Mouse (Mus musculus): ENCODE data around the gene Pramef12. TPM values are rescaled to one million over a fixed set of nuclear protein-coding genes. Genes with fewer than 3 reads are reported as not detected.
A peak's percentile ranks its signal among the peaks of the same experiment; 100 is the strongest.

The Pramef12 gene
- 0.13 and 0.31 TPM in 2 replicates for polyA plus RNA-seq (2014; fragmentation: Nextera tagmentation; extraction: Ambion mirVana)

GRCm38 (mm10) chr4:144408290-144408689, at the start of gene Pramef12:
Pramef12 (minus strand) TSS chr4:144408464.
- WGBS: 68% methylated on average over 9 of the region's 9 CpGs
- Histone ChIP-seq H3K9ac (replicated peaks; ENCODE audit: low read depth, low read length) (no peak within 1 kb of the TSS), H3K36me3 (ENCODE audit: control insufficient read depth, insufficient read depth, low read length) (no peaks in the 10 kb centered on the region), H3K27me3 (ENCODE audit: control insufficient read depth, insufficient read depth, low read length) (no peaks in the 10 kb centered on the region), H3K9me3 (ENCODE audit: control insufficient read depth, low read depth, low read length) (no peaks in the 10 kb centered on the region), H3K27ac (ENCODE audit: low read length) (no peak within 1 kb of the TSS), H3K4me1 (ENCODE audit: control insufficient read depth, insufficient read depth, low read length) (no peaks in the 10 kb centered on the region), H3K4me3 (ENCODE audit: low read depth, low read length) (no peak within 1 kb of the TSS), H3K4me2 (replicated peaks; ENCODE audit: low read depth, low read length) (no peak within 1 kb of the TSS)
- ATAC-seq (ENCODE audit: insufficient number of reproducible peaks, insufficient read depth, low FRiP score, low read depth): no peak

- 78% methylated on average over 2 of the region's 2 CpGs for WGBS
- H3K9ac ChIP-seq (replicated peaks; ENCODE audit: low read depth, low read length): no peak within 1 kb of the TSS
- ATAC-seq (ENCODE audit: insufficient number of reproducible peaks, insufficient read depth, low FRiP score, low read depth): no peak
Observed at GRCm38 (mm10) chr4:144453217-144453616, 45.0 kb upstream of the Pramef12 start, which contains the start of gene Gm9944. Gm9944 (minus strand) TSS chr4:144453317.

GRCm38 (mm10) chr4:144448546-144448945, 40.3 kb upstream of the Pramef12 start:
- Histone ChIP-seq H3K9me3 (ENCODE audit: control insufficient read depth, low read depth, low read length) (no peaks in the 10 kb centered on the region; the same call in 1 of the 2 replicates), H3K4me3 (ENCODE audit: low read depth, low read length) (no peak overlapping the region), H3K36me3 (ENCODE audit: control insufficient read depth, insufficient read depth, low read length) (no peaks in the 10 kb centered on the region), H3K27ac (ENCODE audit: low read length) (no peak overlapping the region), H3K4me2 (replicated peaks; ENCODE audit: low read depth, low read length) (no peak overlapping the region), H3K27me3 (ENCODE audit: control insufficient read depth, insufficient read depth, low read length) (no peaks in the 10 kb centered on the region), H3K4me1 (ENCODE audit: control insufficient read depth, insufficient read depth, low read length) (no peaks in the 10 kb centered on the region), H3K9ac (replicated peaks; ENCODE audit: low read depth, low read length) (no peak overlapping the region)
- WGBS: 87% methylated on average over 2 of the region's 2 CpGs
- no peak for ATAC-seq (ENCODE audit: insufficient number of reproducible peaks, insufficient read depth, low FRiP score, low read depth)

More at GRCm38 (mm10) chr4:144453217-144453616, 45.0 kb upstream of the Pramef12 start, which contains the start of gene Gm9944:
- Histone ChIP-seq H3K36me3 (ENCODE audit: control insufficient read depth, insufficient read depth, low read length) (no peaks in the 10 kb centered on the region), H3K27me3 (ENCODE audit: control insufficient read depth, insufficient read depth, low read length) (no peaks in the 10 kb centered on the region), H3K4me2 (replicated peaks; ENCODE audit: low read depth, low read length) (no peak within 1 kb of the TSS), H3K9me3 (ENCODE audit: control insufficient read depth, low read depth, low read length) (no peaks in the 10 kb centered on the region; the same call in 1 of the 2 replicates), H3K4me1 (ENCODE audit: control insufficient read depth, insufficient read depth, low read length) (no peaks in the 10 kb centered on the region), H3K27ac (ENCODE audit: low read length) (no peak within 1 kb of the TSS), H3K4me3 (ENCODE audit: low read depth, low read length) (no peak within 1 kb of the TSS)

- Histone ChIP-seq H3K4me1 (ENCODE audit: control insufficient read depth, insufficient read depth, low read length) (no peaks in the 10 kb centered on the region), H3K27me3 (ENCODE audit: control insufficient read depth, insufficient read depth, low read length) (no peaks in the 10 kb centered on the region), H3K4me2 (replicated peaks; ENCODE audit: low read depth, low read length) (no peak overlapping the region), H3K9me3 (ENCODE audit: control insufficient read depth, low read depth, low read length) (no peaks in the 10 kb centered on the region), H3K27ac (ENCODE audit: low read length) (no peak overlapping the region), H3K4me3 (ENCODE audit: low read depth, low read length) (no peak overlapping the region), H3K36me3 (ENCODE audit: control insufficient read depth, insufficient read depth, low read length) (no peaks in the 10 kb centered on the region), H3K9ac (replicated peaks; ENCODE audit: low read depth, low read length) (no peak overlapping the region)
- WGBS: 63% methylated on average over 1 of the region's 1 CpGs
- no peak for ATAC-seq (ENCODE audit: insufficient number of reproducible peaks, insufficient read depth, low FRiP score, low read depth)
Observed at GRCm38 (mm10) chr4:144441582-144441981, 33.3 kb upstream of the Pramef12 start.

GRCm38 (mm10) chr4:144441095-144441494, 32.8 kb upstream of the Pramef12 start:
- ATAC-seq (ENCODE audit: insufficient number of reproducible peaks, insufficient read depth, low FRiP score, low read depth): no peak
- H3K4me3 ChIP-seq (ENCODE audit: low read depth, low read length): no peak overlapping the region
- no peaks in the 10 kb centered on the region for H3K9me3 ChIP-seq (ENCODE audit: control insufficient read depth, low read depth, low read length)

GRCm38 (mm10) chr4:144438672-144439071, 30.4 kb upstream of the Pramef12 start, which contains the start of gene 1700012P22Rik:
1700012P22Rik (minus strand) TSS chr4:144438772.
- Histone ChIP-seq H3K27ac (ENCODE audit: low read length) (no peak within 1 kb of the TSS), H3K4me3 (ENCODE audit: low read depth, low read length) (no peak within 1 kb of the TSS), H3K4me2 (replicated peaks; ENCODE audit: low read depth, low read length) (no peak within 1 kb of the TSS), H3K36me3 (ENCODE audit: control insufficient read depth, insufficient read depth, low read length) (no peaks in the 10 kb centered on the region), H3K9ac (replicated peaks; ENCODE audit: low read depth, low read length) (no peak within 1 kb of the TSS), H3K4me1 (ENCODE audit: control insufficient read depth, insufficient read depth, low read length) (no peaks in the 10 kb centered on the region), H3K27me3 (ENCODE audit: control insufficient read depth, insufficient read depth, low read length) (no peaks in the 10 kb centered on the region), H3K9me3 (ENCODE audit: control insufficient read depth, low read depth, low read length) (no peaks in the 10 kb centered on the region)
- no peak for ATAC-seq (ENCODE audit: insufficient number of reproducible peaks, insufficient read depth, low FRiP score, low read depth)

More at GRCm38 (mm10) chr4:144441095-144441494, 32.8 kb upstream of the Pramef12 start:
- Histone ChIP-seq H3K4me1 (ENCODE audit: control insufficient read depth, insufficient read depth, low read length) (no peaks in the 10 kb centered on the region), H3K4me2 (replicated peaks; ENCODE audit: low read depth, low read length) (no peak overlapping the region), H3K27ac (ENCODE audit: low read length) (no peak overlapping the region), H3K27me3 (ENCODE audit: control insufficient read depth, insufficient read depth, low read length) (no peaks in the 10 kb centered on the region), H3K36me3 (ENCODE audit: control insufficient read depth, insufficient read depth, low read length) (no peaks in the 10 kb centered on the region), H3K9ac (replicated peaks; ENCODE audit: low read depth, low read length) (no peak overlapping the region)
- WGBS: 91% methylated on average over 4 of the region's 4 CpGs

- Histone ChIP-seq H3K27ac (ENCODE audit: low read length) (no peak overlapping the region), H3K4me1 (ENCODE audit: control insufficient read depth, insufficient read depth, low read length) (no peaks in the 10 kb centered on the region), H3K4me2 (replicated peaks; ENCODE audit: low read depth, low read length) (no peak overlapping the region), H3K36me3 (ENCODE audit: control insufficient read depth, insufficient read depth, low read length) (no peaks in the 10 kb centered on the region), H3K27me3 (ENCODE audit: control insufficient read depth, insufficient read depth, low read length) (no peaks in the 10 kb centered on the region), H3K4me3 (ENCODE audit: low read depth, low read length) (no peak overlapping the region), H3K9ac (replicated peaks; ENCODE audit: low read depth, low read length) (no peak overlapping the region), H3K9me3 (ENCODE audit: control insufficient read depth, low read depth, low read length) (no peaks in the 10 kb centered on the region)
- ATAC-seq (ENCODE audit: insufficient number of reproducible peaks, insufficient read depth, low FRiP score, low read depth): no peak
- 86% methylated on average over 5 of the region's 5 CpGs for WGBS
Observed at GRCm38 (mm10) chr4:144433216-144433615, 25.0 kb upstream of the Pramef12 start.

GRCm38 (mm10) chr4:144430723-144431122, 22.5 kb upstream of the Pramef12 start:
- Histone ChIP-seq H3K27me3 (ENCODE audit: control insufficient read depth, insufficient read depth, low read length) (no peaks in the 10 kb centered on the region), H3K27ac (ENCODE audit: low read length) (no peak overlapping the region), H3K4me3 (ENCODE audit: low read depth, low read length) (no peak overlapping the region), H3K4me1 (ENCODE audit: control insufficient read depth, insufficient read depth, low read length) (no peaks in the 10 kb centered on the region), H3K9ac (replicated peaks; ENCODE audit: low read depth, low read length) (no peak overlapping the region), H3K4me2 (replicated peaks; ENCODE audit: low read depth, low read length) (no peak overlapping the region), H3K36me3 (ENCODE audit: control insufficient read depth, insufficient read depth, low read length) (no peaks in the 10 kb centered on the region), H3K9me3 (ENCODE audit: control insufficient read depth, low read depth, low read length) (no peaks in the 10 kb centered on the region)
- 0 out of 2 replicates have a peak, but pooled peaks have one; percentile 14 for ATAC-seq (ENCODE audit: insufficient number of reproducible peaks, insufficient read depth, low FRiP score, low read depth)
- WGBS: 74% methylated on average over 2 of the region's 2 CpGs

- WGBS: 19% methylated on average over 3 of the region's 3 CpGs
- H3K27me3 ChIP-seq (ENCODE audit: control insufficient read depth, insufficient read depth, low read length): no peaks in the 10 kb centered on the region
- H3K27ac ChIP-seq (ENCODE audit: low read length): no peak overlapping the region
- no peak overlapping the region for H3K9ac ChIP-seq (replicated peaks; ENCODE audit: low read depth, low read length)
- no peak for ATAC-seq (ENCODE audit: insufficient number of reproducible peaks, insufficient read depth, low FRiP score, low read depth)
- H3K9me3 ChIP-seq (ENCODE audit: control insufficient read depth, low read depth, low read length): no peaks in the 10 kb centered on the region
- H3K4me1 ChIP-seq (ENCODE audit: control insufficient read depth, insufficient read depth, low read length): no peaks in the 10 kb centered on the region
- H3K4me2 ChIP-seq (replicated peaks; ENCODE audit: low read depth, low read length): no peak overlapping the region
- no peak overlapping the region for H3K4me3 ChIP-seq (ENCODE audit: low read depth, low read length)
- H3K36me3 ChIP-seq (ENCODE audit: control insufficient read depth, insufficient read depth, low read length): no peaks in the 10 kb centered on the region
Observed at GRCm38 (mm10) chr4:144428868-144429267, 20.6 kb upstream of the Pramef12 start.
